Mouse (Mus musculus) heart, adult 11 months (tissue): Measurements from ENCODE around the gene Pex11b.
A peak's percentile ranks its signal among the peaks of the same experiment; 100 is the strongest.
"Not testable (repeated sequence)": the region's sequence is repeated elsewhere in the genome, so short reads cannot be mapped to it uniquely, and the experiment has no call there.

ENCODE experiments used
- DNase-seq: peaks from one replicate; pipeline ENCODE4 v3.0.0; 2022

Pex11b gene

DNA sequence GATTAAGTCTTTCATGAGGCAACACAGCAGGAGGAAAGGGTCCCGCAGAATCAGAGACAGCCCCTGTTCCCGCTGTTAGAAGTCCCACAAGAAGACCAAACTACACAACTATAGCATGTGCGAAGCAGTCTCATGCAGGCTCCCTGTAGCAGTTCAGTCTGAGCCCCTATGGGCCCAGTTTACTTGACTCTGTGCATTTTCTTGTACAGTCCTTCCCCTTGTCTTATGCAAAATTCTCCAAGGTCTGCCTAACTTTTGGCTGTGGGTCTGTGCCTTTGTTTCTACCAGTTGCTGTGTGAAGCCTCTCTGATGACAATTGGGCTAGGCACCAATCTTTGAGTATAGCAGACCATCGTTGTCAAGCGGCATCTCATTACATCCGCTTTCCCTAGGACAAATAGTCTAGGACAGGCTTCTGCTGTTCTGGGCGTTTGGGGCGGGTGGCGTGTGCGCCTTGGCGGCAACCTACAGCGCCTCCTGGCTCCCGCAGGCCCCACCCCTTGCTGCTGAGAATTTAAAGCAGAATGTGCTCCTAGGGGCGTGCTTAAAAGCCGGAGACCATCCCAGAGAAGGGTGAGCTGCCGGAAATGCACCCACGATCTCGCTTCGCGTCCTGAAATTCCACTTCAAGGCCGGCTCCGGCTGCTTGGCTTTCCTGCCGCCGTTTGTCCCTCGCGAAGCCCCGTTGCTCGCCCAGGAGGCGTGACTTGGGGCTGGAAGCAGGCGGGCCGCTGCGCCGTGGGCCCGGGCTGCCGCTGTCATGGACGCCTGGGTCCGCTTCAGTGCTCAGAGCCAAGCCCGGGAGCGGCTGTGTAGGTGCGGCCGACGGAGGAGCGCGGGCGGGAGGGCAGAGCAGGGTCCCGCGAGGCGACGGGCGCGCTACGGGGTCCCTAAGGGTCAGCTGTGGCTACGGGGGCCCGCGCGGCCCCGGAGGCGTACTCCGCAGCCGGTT lies at the start of gene Pex11b, which contains the start of gene Gm42957:
Gene Pex11b, plus strand, starts transcription at position 449 of the 952 bp plus-strand sequence.
Gene Gm42957, plus strand, starts transcription at position 547 of the 952 bp plus-strand sequence.
- DNase-seq: peak; percentile 99

- no peak for DNase-seq
Measured at GRCm38 (mm10) chr3:96590657-96591056, 44.5 kb upstream of the Pex11b start.

GRCm38 (mm10) chr3:96593374-96593773 lies 41.8 kb upstream of the Pex11b start:
- peak; percentile 97 for DNase-seq

GRCm38 (mm10) chr3:96593790-96594560 lies 41.2 kb upstream of the Pex11b start, which contains the start of gene Polr3gl:
Gene Polr3gl (minus strand): TSS chr3:96594181.
- peak; percentile 100 for DNase-seq

- DNase-seq: peak; percentile 88
Measured at GRCm38 (mm10) chr3:96594851-96595250, 40.3 kb upstream of the Pex11b start.

- DNase-seq: peak; percentile 85
Measured at GRCm38 (mm10) chr3:96595661-96596060, 39.5 kb upstream of the Pex11b start.

GRCm38 (mm10) chr3:96596228-96596707 lies 38.9 kb upstream of the Pex11b start, which contains the start of gene Ankrd34a:
Gene Ankrd34a (plus strand): TSS chr3:96596636.
- peak; percentile 97 for DNase-seq

GRCm38 (mm10) chr3:96596855-96597254 lies 38.3 kb upstream of the Pex11b start:
- no peak for DNase-seq

GRCm38 (mm10) chr3:96597435-96597891 lies 37.7 kb upstream of the Pex11b start:
- DNase-seq: peak; percentile 96

DNA sequence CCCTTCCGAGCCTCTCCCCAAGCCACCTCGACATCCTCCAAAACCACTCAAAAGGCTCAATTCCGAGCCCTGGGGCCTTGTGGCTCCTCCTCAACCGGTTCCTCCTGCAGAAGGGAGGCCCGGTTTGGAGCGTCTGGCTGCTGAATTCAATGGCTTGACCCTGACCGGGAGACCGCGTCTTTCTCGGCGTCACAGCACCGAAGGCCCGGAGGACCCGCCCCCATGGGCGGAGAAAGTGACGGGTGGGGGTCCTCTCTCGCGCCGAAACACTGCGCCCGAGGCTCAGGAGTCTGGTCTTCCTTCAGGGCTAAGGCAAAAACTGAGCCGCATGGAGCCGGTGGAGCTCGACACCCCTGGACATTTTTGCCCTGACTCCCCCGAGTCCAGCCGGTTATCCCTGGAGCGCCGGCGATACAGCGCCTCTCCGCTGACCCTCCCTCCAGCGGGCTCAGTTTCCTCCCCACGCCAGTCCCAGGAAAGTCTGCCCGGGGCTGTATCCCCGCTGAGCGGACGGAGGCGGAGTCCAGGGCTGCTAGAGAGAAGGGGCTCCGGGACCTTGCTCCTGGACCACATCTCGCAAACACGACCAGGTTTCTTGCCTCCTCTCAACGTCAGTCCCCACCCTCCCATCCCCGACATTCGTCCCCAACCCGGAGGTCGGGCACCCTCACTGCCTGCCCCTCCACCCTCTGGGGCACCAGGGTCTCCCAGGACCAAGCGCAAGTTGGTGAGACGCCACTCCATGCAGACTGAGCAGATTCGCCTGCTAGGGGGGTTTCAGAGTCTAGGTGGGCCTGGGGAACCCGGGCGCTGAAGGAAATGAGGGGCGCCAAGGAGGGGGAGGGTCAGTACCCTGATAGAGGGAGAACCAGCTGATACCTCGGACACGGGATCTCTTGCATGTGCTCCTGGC lies 36.8 kb upstream of the Pex11b start:
- peak; percentile 99 for DNase-seq

DNA sequence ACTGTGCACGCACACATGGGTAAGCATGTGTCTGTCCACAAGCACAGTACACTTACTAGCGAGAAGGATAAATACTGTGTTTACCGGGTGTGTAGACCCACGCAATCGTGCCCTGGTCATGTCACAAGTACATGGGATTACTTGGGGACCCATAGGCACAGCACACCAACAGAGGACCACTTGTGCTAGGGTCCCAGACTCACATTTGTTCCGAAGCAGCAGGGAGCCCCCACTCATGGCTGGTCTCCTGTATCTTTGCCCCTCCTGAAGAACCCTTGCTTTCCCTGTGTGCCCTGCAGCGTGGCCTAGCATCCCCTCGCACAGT lies 36.1 kb upstream of the Pex11b start:
- DNase-seq: peak; percentile 92

DNA sequence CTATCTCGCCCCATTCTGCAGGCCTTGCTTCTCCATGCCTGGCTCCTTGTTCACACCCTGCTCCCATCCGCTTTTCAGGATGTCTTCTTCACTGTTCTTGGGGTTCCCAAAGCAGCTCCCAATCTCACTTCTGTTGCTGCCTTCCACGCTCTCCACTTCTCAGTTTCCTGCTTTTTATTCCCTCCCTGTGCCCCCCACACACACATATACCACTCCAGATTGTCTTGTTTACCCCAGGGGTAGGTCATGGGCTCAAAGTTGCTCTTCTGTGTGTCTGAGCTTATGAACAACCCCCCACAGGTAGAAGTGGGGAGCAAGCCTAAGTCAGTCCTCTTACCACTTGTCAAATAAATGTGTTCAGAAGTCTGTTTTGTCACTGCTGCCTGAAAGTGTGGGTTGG lies 35.8 kb upstream of the Pex11b start:
- DNase-seq: peak; percentile 91

GRCm38 (mm10) chr3:96600639-96601250 lies 34.4 kb upstream of the Pex11b start, which contains the start of gene Lix1l:
Gene Lix1l (plus strand): TSS chr3:96601149.
- DNase-seq: peak; percentile 100

DNA sequence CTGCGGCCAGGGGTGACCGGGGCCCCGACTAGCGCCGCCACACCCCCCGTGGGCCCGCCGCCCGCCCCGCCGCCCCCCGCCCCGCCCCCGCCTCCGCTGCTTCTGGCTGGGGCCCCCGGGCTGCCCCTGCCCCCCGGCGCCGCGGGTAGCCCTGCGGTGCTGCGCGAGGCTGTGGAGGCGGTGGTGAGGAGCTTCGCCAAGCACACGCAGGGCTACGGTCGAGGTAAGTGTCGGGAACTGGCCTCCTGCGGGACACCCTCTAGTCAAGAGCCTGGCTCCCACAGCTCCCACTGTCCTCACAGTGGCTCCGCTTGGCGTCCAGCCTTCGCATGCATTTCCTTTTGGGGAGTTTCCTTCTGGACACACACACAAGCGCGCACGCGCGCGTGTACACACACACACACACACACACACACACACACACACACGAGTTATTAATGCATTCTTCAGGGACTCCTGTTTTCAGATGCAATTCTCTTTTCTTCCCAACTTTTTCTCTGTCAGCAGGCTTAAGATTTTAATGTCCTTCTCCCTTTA lies 33.9 kb upstream of the Pex11b start:
- peak; percentile 99 for DNase-seq

GRCm38 (mm10) chr3:96601941-96602703 lies 33.1 kb upstream of the Pex11b start:
- DNase-seq: peak; percentile 93

GRCm38 (mm10) chr3:96602704-96603084 lies 32.5 kb upstream of the Pex11b start:
- no peak for DNase-seq

GRCm38 (mm10) chr3:96603311-96603710 lies 31.9 kb upstream of the Pex11b start:
- peak; percentile 92 for DNase-seq

DNA sequence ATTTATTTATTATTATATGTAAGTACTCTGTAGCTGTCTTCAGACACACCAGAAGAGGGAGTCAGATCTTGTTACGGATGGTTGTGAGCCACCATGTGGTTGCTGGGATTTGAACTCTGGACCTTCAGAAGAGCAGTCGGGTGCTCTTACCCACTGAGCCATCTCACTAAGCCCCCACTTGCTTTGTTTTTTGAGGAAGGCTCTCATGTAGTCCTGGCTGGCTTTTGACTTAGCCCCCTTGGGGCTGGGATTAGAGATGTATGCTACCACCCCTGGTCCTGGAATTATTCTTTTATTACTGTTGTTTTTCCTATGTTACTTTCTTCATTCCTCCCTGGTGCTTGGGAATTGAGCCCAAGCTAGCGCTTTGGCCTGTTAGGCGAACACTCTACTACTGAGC lies 29.2 kb upstream of the Pex11b start:
- DNase-seq: not testable (repeated sequence)

DNA sequence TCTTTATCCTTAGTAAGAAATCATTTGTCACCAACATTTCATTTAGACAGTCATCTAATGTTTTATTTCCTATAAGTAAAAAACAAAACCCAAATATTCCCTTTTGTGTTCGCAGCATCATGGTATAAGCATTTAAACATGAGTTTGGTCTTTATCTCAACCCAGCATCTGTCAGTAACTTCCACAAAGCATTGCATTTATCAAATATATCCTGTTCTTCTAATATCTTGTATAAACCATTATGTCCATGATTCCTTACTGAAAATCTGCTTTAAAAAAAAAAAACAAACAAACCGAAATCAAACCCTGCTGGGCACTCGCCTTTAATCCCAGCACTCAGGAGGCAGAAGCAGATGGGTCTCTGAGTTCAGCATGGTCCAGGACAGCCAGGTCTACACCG lies 28.6 kb upstream of the Pex11b start:
- no peak for DNase-seq

- DNase-seq: no peak
Measured at GRCm38 (mm10) chr3:96617941-96618340, 17.2 kb upstream of the Pex11b start.

DNA sequence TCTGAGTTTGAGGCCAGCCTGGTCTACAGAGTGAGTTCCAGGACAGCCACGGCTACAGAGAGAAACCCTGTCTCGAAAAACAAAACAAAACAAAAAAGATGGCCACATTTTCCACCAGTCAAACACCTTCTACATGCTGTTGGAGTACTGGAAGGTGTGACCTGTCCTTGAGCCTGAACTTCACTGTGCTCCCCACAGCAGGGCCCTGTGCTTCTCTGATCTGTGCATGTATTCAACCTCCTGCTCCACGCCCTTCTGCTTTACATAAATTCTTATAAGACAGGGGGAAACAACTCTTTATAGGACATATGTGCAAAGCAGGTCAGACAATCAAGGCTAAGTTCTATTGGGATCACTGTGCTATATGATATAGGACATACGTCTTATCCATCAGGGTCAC lies 12.0 kb upstream of the Pex11b start:
- no peak for DNase-seq
